Mouse (Mus musculus): ENCODE data around the gene Aqp6. TPM values are rescaled to one million over a fixed set of nuclear protein-coding genes. Genes with fewer than 3 reads are reported as not detected.

Gene Aqp6
- polyA plus RNA-seq, 1 experiment from 2014 or later: not detected

GRCm38 (mm10) chr15:99644776-99645175, 43.6 kb downstream of the Aqp6 start:
- WGBS: 55% methylated on average over 7 of the region's 7 CpGs

GRCm38 (mm10) chr15:99648326-99648725, 47.1 kb downstream of the Aqp6 start:
- H3K4me2 ChIP-seq (replicated peaks; ENCODE audit: low read depth, low read length): no peak overlapping the region
- peaks cover 22% of the 10 kb centered on the region for H3K4me1 ChIP-seq (ENCODE audit: insufficient read depth, low read depth, low read length)
- ATAC-seq (no peak), DNase-seq (ENCODE audit: low spot score) (no peak)
- H3K9me3 ChIP-seq (ENCODE audit: low read length): no peaks in the 10 kb centered on the region
- H3K27ac ChIP-seq (ENCODE audit: low read length): no peak overlapping the region
- TF ChIP-seq CTCF (IDR thresholded peaks at IDR 0.05) (no peak), EP300 (IDR thresholded peaks at IDR 0.05) (no peak)
- no peak overlapping the region for H3K4me3 ChIP-seq (ENCODE audit: low read depth, low read length)
- H3K36me3 ChIP-seq (ENCODE audit: insufficient read depth, low read length): no peaks in the 10 kb centered on the region
- no peaks in the 10 kb centered on the region for H3K27me3 ChIP-seq (replicated peaks; ENCODE audit: insufficient read depth, low read length)
- no peak overlapping the region for H3K9ac ChIP-seq (replicated peaks; ENCODE audit: low read depth)
- whole genome bisulfite sequencing: 17% methylated on average over 4 of the region's 4 CpGs

More at GRCm38 (mm10) chr15:99644776-99645175, 43.6 kb downstream of the Aqp6 start:
- Histone ChIP-seq H3K27ac (ENCODE audit: low read length) (no peak overlapping the region), H3K36me3 (ENCODE audit: insufficient read depth, low read length) (no peaks in the 10 kb centered on the region), H3K9ac (replicated peaks; ENCODE audit: low read depth) (no peak overlapping the region), H3K4me3 (ENCODE audit: low read depth, low read length) (no peak overlapping the region), H3K4me1 (ENCODE audit: insufficient read depth, low read depth, low read length) (peaks cover 9% of the 10 kb centered on the region), H3K27me3 (replicated peaks; ENCODE audit: insufficient read depth, low read length) (no peaks in the 10 kb centered on the region), H3K9me3 (ENCODE audit: low read length) (no peaks in the 10 kb centered on the region), H3K4me2 (replicated peaks; ENCODE audit: low read depth, low read length) (no peak overlapping the region)
- ATAC-seq: no peak
- DNase-seq (ENCODE audit: low spot score): no peak
- TF ChIP-seq CTCF (IDR thresholded peaks at IDR 0.05) (no peak), EP300 (IDR thresholded peaks at IDR 0.05) (no peak)

DNA sequence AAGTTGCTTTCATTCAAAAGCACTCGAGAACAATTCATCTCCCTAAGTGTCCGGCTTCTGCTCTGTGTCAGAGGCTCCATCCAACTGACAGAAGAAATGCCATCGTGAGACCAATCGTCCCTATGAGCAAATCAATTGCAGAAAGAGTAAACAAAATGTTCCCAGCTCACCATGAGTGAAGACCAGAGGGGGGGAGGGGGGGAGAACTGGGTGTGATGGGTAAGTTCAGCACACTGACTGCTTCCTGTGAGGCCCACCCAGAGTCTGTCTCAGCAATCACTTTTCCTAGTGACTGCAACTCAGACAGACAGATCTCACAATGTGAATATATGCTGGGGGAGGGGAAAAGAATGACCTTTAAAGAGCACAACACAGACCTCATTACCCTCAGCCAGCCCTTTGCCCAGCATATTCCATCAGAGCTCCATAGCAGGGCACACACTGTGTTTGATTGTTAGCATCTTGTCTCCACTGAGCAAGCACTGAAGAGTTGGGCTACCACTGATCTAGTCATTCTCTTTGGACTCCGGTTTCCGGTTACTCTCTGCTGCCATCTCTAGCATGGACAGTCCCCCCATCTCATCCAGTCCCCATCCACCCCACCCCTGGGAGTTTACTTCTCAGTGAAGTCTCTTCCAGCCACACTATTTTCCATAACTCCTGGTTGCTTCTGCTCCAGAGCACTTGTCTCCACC, 48.0 kb downstream of the Aqp6 start:
- Histone ChIP-seq H3K4me3 (ENCODE audit: low read depth, low read length) (0 out of 2 replicates have a peak overlapping the region, but pooled peaks have one; percentile 1), H3K9me3 (ENCODE audit: low read length) (no peaks in the 10 kb centered on the region), H3K9ac (replicated peaks; ENCODE audit: low read depth) (no peak overlapping the region), H3K27ac (ENCODE audit: low read length) (no peak overlapping the region), H3K4me2 (replicated peaks; ENCODE audit: low read depth, low read length) (no peak overlapping the region; the same call in 1 of the 2 replicates), H3K36me3 (ENCODE audit: insufficient read depth, low read length) (no peaks in the 10 kb centered on the region), H3K27me3 (replicated peaks; ENCODE audit: insufficient read depth, low read length) (0 out of 2 replicates have a peak, but pooled peaks cover 3% of the 10 kb centered on the region), H3K4me1 (ENCODE audit: insufficient read depth, low read depth, low read length) (peaks cover 25% of the 10 kb centered on the region)
- TF ChIP-seq CTCF (IDR thresholded peaks at IDR 0.05): no peak
- TF ChIP-seq EP300 (IDR thresholded peaks at IDR 0.05): no peak
- peak; percentile 36 for ATAC-seq
- WGBS: 15% methylated on average over 6 of the region's 6 CpGs
- DNase-seq (ENCODE audit: low spot score): peak; percentile 65

DNA sequence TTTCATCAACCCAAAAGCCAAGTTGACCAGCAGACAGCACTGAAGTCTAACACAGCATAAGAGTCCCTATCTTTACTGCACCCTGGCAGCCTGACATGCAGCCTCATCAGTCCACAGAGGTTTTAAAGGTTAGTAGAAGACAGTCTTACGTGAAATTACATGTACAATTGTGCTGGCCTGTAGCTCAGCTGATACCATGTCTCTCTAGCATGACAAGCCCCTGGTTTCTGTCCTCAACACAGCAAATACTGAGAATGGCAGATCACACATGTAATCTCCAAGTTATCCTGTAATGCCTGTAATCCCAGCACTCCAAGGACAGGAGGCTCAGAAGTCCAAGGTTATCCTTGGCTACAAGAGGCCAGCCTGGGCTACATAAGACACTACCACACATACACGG, 49.1 kb downstream of the Aqp6 start:
- no peak overlapping the region for H3K27ac ChIP-seq (ENCODE audit: low read length)
- no peak for TF ChIP-seq CTCF (IDR thresholded peaks at IDR 0.05)
- no peak for TF ChIP-seq EP300 (IDR thresholded peaks at IDR 0.05)
- no peak for ATAC-seq
- H3K27me3 ChIP-seq (replicated peaks; ENCODE audit: insufficient read depth, low read length): 0 out of 2 replicates have a peak, but pooled peaks cover 11% of the 10 kb centered on the region
- H3K9ac ChIP-seq (replicated peaks; ENCODE audit: low read depth): no peak overlapping the region
- peaks cover 23% of the 10 kb centered on the region for H3K4me1 ChIP-seq (ENCODE audit: insufficient read depth, low read depth, low read length)
- H3K4me3 ChIP-seq (ENCODE audit: low read depth, low read length): no peak overlapping the region
- H3K36me3 ChIP-seq (ENCODE audit: insufficient read depth, low read length): no peaks in the 10 kb centered on the region
- WGBS: 44% methylated on average over 2 of the region's 2 CpGs
- H3K4me2 ChIP-seq (replicated peaks; ENCODE audit: low read depth, low read length): no peak overlapping the region
- H3K9me3 ChIP-seq (ENCODE audit: low read length): no peaks in the 10 kb centered on the region
- DNase-seq (ENCODE audit: low spot score): no peak

- DNase-seq (ENCODE audit: low spot score) (peak; percentile 97), ATAC-seq (peak; percentile 97)
- H3K4me2 ChIP-seq (replicated peaks; ENCODE audit: low read depth, low read length): peak within 1 kb of the TSS; percentile 97
- H3K36me3 ChIP-seq (ENCODE audit: insufficient read depth, low read length): no peaks in the 10 kb centered on the region
- H3K4me1 ChIP-seq (ENCODE audit: insufficient read depth, low read depth, low read length): peaks cover 22% of the 10 kb centered on the region
- H3K4me3 ChIP-seq (ENCODE audit: low read depth, low read length): peak within 1 kb of the TSS; percentile 74
- H3K27ac ChIP-seq (ENCODE audit: low read length): no peak within 1 kb of the TSS
- 0 out of 2 replicates have a peak within 1 kb of the TSS, but pooled peaks have one; percentile 5 for H3K9ac ChIP-seq (replicated peaks; ENCODE audit: low read depth)
- WGBS: under 1% methylated on average over 58 of the region's 68 CpGs
- H3K9me3 ChIP-seq (ENCODE audit: low read length): no peaks in the 10 kb centered on the region
- 0 out of 2 replicates have a peak, but pooled peaks cover 11% of the 10 kb centered on the region for H3K27me3 ChIP-seq (replicated peaks; ENCODE audit: insufficient read depth, low read length)
- TF ChIP-seq EP300 (IDR thresholded peaks at IDR 0.05): no peak
- TF ChIP-seq CTCF (IDR thresholded peaks at IDR 0.05): no peak
These were observed 50.1 kb downstream of the Aqp6 start, which contains the start of gene Racgap1 for GRCm38 (mm10) chr15:99651163-99651872. TSS of gene Racgap1 (minus strand) at chr15:99651656.

Data from lung, postnatal 0 days (tissue).